Mouse (Mus musculus) embryonic facial prominence, embryonic 10.5 days (tissue): ENCODE results near the gene Map3k5. TPM values are rescaled to one million over a fixed set of nuclear protein-coding genes. Genes with fewer than 3 reads are reported as not detected.

Source experiments
- DNase-seq: peaks from one replicate; pipeline ENCODE4 v3.0.0-alpha.2; 2017; ENCODE audit warnings: low spot score
- H3K27ac ChIP-seq: fragments of 300-500 bp; sonication (generic); replicated peaks from 2 replicates; pipeline ENCODE4 v1.5.1; 2016; ENCODE audit warnings: mild to moderate bottlenecking
- H3K27me3 ChIP-seq: fragments of 300-500 bp; sonication (generic); replicated peaks from 2 replicates; pipeline ENCODE4 v1.6.1; 2016; ENCODE audit warnings: low read depth, mild to moderate bottlenecking; ENCODE audit not compliant: poor library complexity, severe bottlenecking
- H3K36me3 ChIP-seq: fragments of 300-500 bp; sonication (generic); replicated peaks from 2 replicates; pipeline ENCODE4 v1.6.1; 2016; ENCODE audit warnings: mild to moderate bottlenecking, moderate library complexity
- H3K4me1 ChIP-seq: fragments of 300-500 bp; sonication (generic); 2 replicates; pipeline ENCODE4 v1.6.1; 2016
- H3K4me3 ChIP-seq: fragments of 300-500 bp; sonication (generic); 2 replicates; pipeline ENCODE4 v1.5.1; 2016; ENCODE audit warnings: mild to moderate bottlenecking, moderate library complexity
- H3K9me3 ChIP-seq: fragments of 300-500 bp; sonication (generic); 2 replicates; pipeline ENCODE4 v1.6.1; 2016; ENCODE audit warnings: mild to moderate bottlenecking
- WGBS: fragments of 180-500 bp; shearing (Covaris S2); methylation state at CpG from one replicate; pipeline ENCODE4 v1.1.7; 2016; 5-methylcytosine and 5-hydroxymethylcytosine counted together
- polyA plus RNA-seq: library from polyadenylated mRNA; unstranded; fragments of >200 nt; fragmentation: Nextera tagmentation; extraction: Ambion mirVana; gene quantifications from 2 replicates; pipeline ENCODE4 v1.2.1, GENCODE M21; 2016

Map3k5 gene
- polyA plus RNA-seq, 1 experiment from 2014 or later, result 0.86 TPM

- H3K9me3 ChIP-seq, result no peaks in the 10 kb centered on the region
- no peaks in the 10 kb centered on the region for H3K27me3 ChIP-seq
- H3K27ac ChIP-seq, result no peak overlapping the region
- H3K4me1 ChIP-seq, result peaks cover 21% of the 10 kb centered on the region
- DNase-seq, result no peak
- WGBS, result 94% methylated on average over 2 of the region's 2 CpGs
- no peak overlapping the region for H3K4me3 ChIP-seq
- H3K36me3 ChIP-seq, result no peaks in the 10 kb centered on the region
Observed at GRCm38 (mm10) chr10:20185806-20186205, 251.5 kb downstream of the Map3k5 start.

GRCm38 (mm10) chr10:20186800-20187273 lies 252.6 kb downstream of the Map3k5 start:
- H3K36me3 ChIP-seq, result no peaks in the 10 kb centered on the region

GRCm38 (mm10) chr10:20190139-20190747 lies 256.0 kb downstream of the Map3k5 start:
- WGBS, result 88% methylated on average over 6 of the region's 6 CpGs
- Histone ChIP-seq H3K4me1 (peaks cover 8% of the 10 kb centered on the region), H3K9me3 (no peaks in the 10 kb centered on the region), H3K36me3 (no peaks in the 10 kb centered on the region), H3K27me3 (no peaks in the 10 kb centered on the region), H3K27ac (no peak overlapping the region), H3K4me3 (no peak overlapping the region)
- no peak for DNase-seq

More at GRCm38 (mm10) chr10:20186800-20187273, 252.6 kb downstream of the Map3k5 start:
- 81% methylated on average over 5 of the region's 5 CpGs for WGBS
- no peak overlapping the region for H3K27ac ChIP-seq
- H3K4me1 ChIP-seq, result peaks cover 13% of the 10 kb centered on the region
- H3K4me3 ChIP-seq, result no peak overlapping the region
- no peaks in the 10 kb centered on the region for H3K27me3 ChIP-seq
- no peaks in the 10 kb centered on the region for H3K9me3 ChIP-seq
- no peak for DNase-seq

Other genes with a start within 250 kb of the Map3k5 start
- gene Il20ra, start 221.9 kb upstream of the Map3k5 start, polyA plus RNA-seq, result 0.14 TPM in 1 of 2 replicates, not detected in the other
- gene Slc35d3, start 83.0 kb upstream of the Map3k5 start, polyA plus RNA-seq, result 0.39 and 0.71 TPM in 2 replicates
- gene Pex7, start 26.8 kb upstream of the Map3k5 start, polyA plus RNA-seq, result 22.6 and 24.8 TPM in 2 replicates
- 6.6 and 8.1 TPM in 2 replicates for gene Map7, start 214.0 kb downstream of the Map3k5 start, polyA plus RNA-seq